Mouse (Mus musculus): ENCODE measurements around the gene Cnbd2. TPM values are rescaled to one million over a fixed set of nuclear protein-coding genes. Genes with fewer than 3 reads are reported as not detected.

Cnbd2 gene
- 3.6 and 4.5 TPM in 2 replicates for polyA plus RNA-seq (2014; fragmentation: Nextera tagmentation; extraction: Ambion mirVana)

DNA sequence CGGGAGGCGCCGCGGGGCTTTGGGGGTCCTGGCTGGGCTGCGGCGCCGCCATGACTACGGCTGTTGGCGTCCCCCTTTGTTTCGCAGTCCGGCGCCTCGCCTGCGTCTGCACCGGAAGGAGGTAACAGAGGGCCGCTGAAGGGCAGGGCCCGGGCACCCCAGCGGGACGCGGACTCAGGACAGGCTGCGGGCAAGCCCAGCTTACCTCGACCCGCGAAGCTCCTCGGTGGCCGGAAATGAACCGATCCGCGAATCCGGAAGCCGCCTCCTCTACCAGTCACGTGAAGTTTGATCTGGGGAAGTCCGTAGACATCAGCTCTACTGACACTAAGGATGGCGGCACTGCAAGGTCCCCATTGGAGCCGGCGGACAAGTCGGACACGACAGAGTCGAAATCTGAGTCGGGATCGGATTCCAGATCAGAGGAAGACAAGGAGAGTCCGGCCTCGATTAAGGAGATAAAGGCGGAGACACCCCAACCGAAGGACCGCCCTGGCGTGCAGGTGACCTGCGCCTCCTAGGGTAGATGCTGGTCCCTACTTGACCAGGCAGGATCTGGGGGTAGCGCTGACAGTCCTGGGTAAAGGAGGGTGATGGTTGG lies at the start of gene Cnbd2, which contains the start of gene Scand1:
TSS of gene Cnbd2 (plus strand) at position 3 of the 601 bp plus-strand sequence.
TSS of gene Scand1 (minus strand) at position 408 of the 601 bp plus-strand sequence.
- H3K4me3 ChIP-seq (ENCODE audit: low read depth, low read length), result peak within 1 kb of the TSS; percentile 90
- H3K9me3 ChIP-seq (ENCODE audit: control insufficient read depth, low read length), result no peaks in the 10 kb centered on the region
- WGBS, result 0% methylated on average over 49 of the region's 49 CpGs
- ATAC-seq (replicated peaks; ENCODE audit: low FRiP score) (peak; percentile 92), DNase-seq (ENCODE audit: low spot score) (peak; percentile 90)
- no peaks in the 10 kb centered on the region; the same call in 1 of the 2 replicates for H3K4me1 ChIP-seq (replicated peaks; ENCODE audit: control insufficient read depth, insufficient read depth, low read length)
- peak within 1 kb of the TSS; percentile 97 for H3K27ac ChIP-seq (ENCODE audit: low read depth, low read length)
- no peaks in the 10 kb centered on the region for H3K27me3 ChIP-seq (ENCODE audit: control insufficient read depth, insufficient read depth, low read length)
- H3K4me2 ChIP-seq (ENCODE audit: low read depth, low read length, severe bottlenecking), result peak within 1 kb of the TSS; percentile 85
- peak within 1 kb of the TSS; percentile 97 for H3K9ac ChIP-seq (ENCODE audit: low read length)
- no peaks in the 10 kb centered on the region for H3K36me3 ChIP-seq (ENCODE audit: control insufficient read depth, insufficient read depth, low read length)

DNA sequence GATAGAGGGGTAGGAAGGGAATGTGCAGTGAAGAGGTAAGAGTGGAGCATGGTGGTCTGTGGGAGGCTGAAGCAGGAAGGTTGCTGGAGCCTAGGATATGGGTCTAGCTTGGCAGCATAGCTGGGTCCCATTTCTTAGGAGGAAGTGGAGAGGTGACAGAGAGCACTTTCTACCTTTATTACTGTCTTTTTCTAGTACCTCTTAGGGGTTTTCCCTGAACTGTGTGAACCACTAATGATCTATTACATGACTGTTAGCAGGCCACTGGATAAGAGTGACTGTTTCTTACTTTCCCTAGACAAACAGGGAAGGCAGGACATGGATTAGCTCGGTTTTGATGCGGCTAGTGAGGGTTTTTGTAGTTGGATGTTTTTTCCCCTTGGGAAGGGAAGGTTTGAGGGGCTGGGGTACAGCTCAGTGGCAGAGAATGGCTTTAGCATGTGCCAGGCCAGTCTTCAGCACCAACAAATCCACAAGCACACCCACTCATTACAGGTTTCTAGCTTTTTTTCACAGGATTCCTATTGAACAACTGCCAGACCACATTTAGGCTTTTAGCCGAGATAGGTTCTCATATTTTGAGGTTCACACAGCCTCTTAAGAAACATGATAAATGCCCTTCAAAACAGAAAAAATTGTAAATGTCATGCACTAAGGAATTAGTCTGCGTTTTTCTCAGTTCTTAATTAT lies 48.8 kb upstream of the Cnbd2 start:
- Histone ChIP-seq H3K4me2 (ENCODE audit: low read depth, low read length, severe bottlenecking) (no peak overlapping the region), H3K9ac (ENCODE audit: low read length) (no peak overlapping the region), H3K36me3 (ENCODE audit: control insufficient read depth, insufficient read depth, low read length) (peaks cover 4% of the 10 kb centered on the region; the same call in 1 of the 2 replicates), H3K27ac (ENCODE audit: low read depth, low read length) (no peak overlapping the region), H3K9me3 (ENCODE audit: control insufficient read depth, low read length) (no peaks in the 10 kb centered on the region), H3K4me3 (ENCODE audit: low read depth, low read length) (no peak overlapping the region), H3K27me3 (ENCODE audit: control insufficient read depth, insufficient read depth, low read length) (no peaks in the 10 kb centered on the region), H3K4me1 (replicated peaks; ENCODE audit: control insufficient read depth, insufficient read depth, low read length) (no peaks in the 10 kb centered on the region)
- DNase-seq (ENCODE audit: low spot score) (no peak), ATAC-seq (replicated peaks; ENCODE audit: low FRiP score) (no peak)
- WGBS, result 86% methylated on average over 4 of the region's 4 CpGs

DNA sequence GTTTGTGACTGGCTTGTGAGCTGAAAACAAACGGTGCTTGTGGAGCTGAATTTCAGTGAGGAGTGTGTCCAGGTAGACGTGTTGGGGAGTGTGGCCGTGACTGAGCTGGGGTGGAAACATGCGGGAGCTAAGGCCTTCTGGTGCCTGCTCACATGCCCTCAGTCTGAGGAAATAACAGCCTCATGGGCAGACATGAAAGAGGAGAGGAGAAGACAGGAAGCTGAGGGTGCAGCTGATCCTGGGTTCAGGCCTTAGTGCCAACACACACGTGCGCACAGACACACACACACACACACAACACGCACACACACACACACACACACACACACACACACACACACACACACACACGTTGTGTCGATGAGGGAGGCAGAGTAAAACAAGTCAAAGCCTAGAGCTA lies 44.5 kb upstream of the Cnbd2 start:
- no peak overlapping the region for H3K9ac ChIP-seq (ENCODE audit: low read length)
- H3K27me3 ChIP-seq (ENCODE audit: control insufficient read depth, insufficient read depth, low read length), result no peaks in the 10 kb centered on the region
- no peak overlapping the region for H3K4me3 ChIP-seq (ENCODE audit: low read depth, low read length)
- no peak overlapping the region for H3K4me2 ChIP-seq (ENCODE audit: low read depth, low read length, severe bottlenecking)
- no peaks in the 10 kb centered on the region for H3K9me3 ChIP-seq (ENCODE audit: control insufficient read depth, low read length)
- DNase-seq (ENCODE audit: low spot score) (no peak), ATAC-seq (replicated peaks; ENCODE audit: low FRiP score) (no peak)
- no peak overlapping the region for H3K27ac ChIP-seq (ENCODE audit: low read depth, low read length)
- WGBS, result 92% methylated on average over 9 of the region's 9 CpGs
- no peaks in the 10 kb centered on the region; the same call in 1 of the 2 replicates for H3K36me3 ChIP-seq (ENCODE audit: control insufficient read depth, insufficient read depth, low read length)
- H3K4me1 ChIP-seq (replicated peaks; ENCODE audit: control insufficient read depth, insufficient read depth, low read length), result no peaks in the 10 kb centered on the region

- no peaks in the 10 kb centered on the region for H3K4me1 ChIP-seq (replicated peaks; ENCODE audit: control insufficient read depth, insufficient read depth, low read length)
- no peaks in the 10 kb centered on the region for H3K27me3 ChIP-seq (ENCODE audit: control insufficient read depth, insufficient read depth, low read length)
- no peak overlapping the region for H3K4me2 ChIP-seq (ENCODE audit: low read depth, low read length, severe bottlenecking)
- no peak overlapping the region for H3K9ac ChIP-seq (ENCODE audit: low read length)
- no peak for DNase-seq (ENCODE audit: low spot score)
- no peaks in the 10 kb centered on the region for H3K9me3 ChIP-seq (ENCODE audit: control insufficient read depth, low read length)
- no peak for ATAC-seq (replicated peaks; ENCODE audit: low FRiP score)
- no peak overlapping the region for H3K4me3 ChIP-seq (ENCODE audit: low read depth, low read length)
- H3K36me3 ChIP-seq (ENCODE audit: control insufficient read depth, insufficient read depth, low read length), result peaks cover 2% of the 10 kb centered on the region; the same call in 1 of the 2 replicates
- H3K27ac ChIP-seq (ENCODE audit: low read depth, low read length), result no peak overlapping the region
- 98% methylated on average over 6 of the region's 6 CpGs for WGBS
Measured at GRCm38 (mm10) chr2:156272553-156272952, 39.5 kb upstream of the Cnbd2 start.

DNA sequence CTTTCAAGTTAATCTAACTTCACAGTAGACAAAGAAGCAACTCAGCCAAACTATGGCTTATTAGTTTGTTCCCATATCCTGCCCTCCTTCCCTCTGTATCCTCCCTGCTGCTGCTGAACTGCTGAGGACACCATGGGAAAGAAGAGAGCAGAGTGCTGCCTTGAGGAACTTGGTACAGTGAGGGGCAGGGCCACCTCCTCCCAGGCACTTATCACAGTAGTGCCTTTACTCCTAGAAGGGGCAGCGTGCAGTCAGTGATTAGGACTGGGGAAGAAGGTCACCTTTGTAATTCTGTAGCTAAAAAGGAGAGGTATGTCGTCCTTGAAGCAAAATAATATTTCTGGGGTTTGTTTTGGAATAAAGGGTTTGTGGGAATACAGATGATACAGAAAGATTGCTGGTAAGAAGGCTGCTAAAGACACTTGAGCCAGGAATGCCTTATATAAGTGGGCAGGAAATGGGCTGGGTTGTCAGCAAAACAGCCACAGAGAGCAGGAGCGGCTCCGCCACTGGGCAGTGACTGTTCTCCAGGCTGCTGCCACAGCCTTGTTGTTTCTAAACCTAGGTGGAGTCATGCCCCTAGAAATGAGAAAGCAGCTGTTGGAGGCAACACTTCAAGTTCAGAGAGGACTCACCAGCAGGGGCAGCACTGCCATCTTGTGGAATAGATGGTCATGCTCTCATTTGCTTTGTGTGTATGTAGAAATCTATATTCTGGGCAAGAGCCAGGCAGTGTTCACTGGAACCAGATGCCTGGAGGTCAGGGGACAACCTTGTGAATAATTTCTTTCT lies 33.7 kb upstream of the Cnbd2 start:
- H3K36me3 ChIP-seq (ENCODE audit: control insufficient read depth, insufficient read depth, low read length), result peaks cover 2% of the 10 kb centered on the region; the same call in 1 of the 2 replicates
- no peak overlapping the region for H3K4me3 ChIP-seq (ENCODE audit: low read depth, low read length)
- H3K9me3 ChIP-seq (ENCODE audit: control insufficient read depth, low read length), result no peaks in the 10 kb centered on the region
- no peak for ATAC-seq (replicated peaks; ENCODE audit: low FRiP score)
- no peak overlapping the region for H3K4me2 ChIP-seq (ENCODE audit: low read depth, low read length, severe bottlenecking)
- no peak overlapping the region for H3K9ac ChIP-seq (ENCODE audit: low read length)
- no peaks in the 10 kb centered on the region for H3K27me3 ChIP-seq (ENCODE audit: control insufficient read depth, insufficient read depth, low read length)
- H3K4me1 ChIP-seq (replicated peaks; ENCODE audit: control insufficient read depth, insufficient read depth, low read length), result no peaks in the 10 kb centered on the region
- peak; percentile 81 for DNase-seq (ENCODE audit: low spot score)
- 80% methylated on average over 4 of the region's 4 CpGs for WGBS
- H3K27ac ChIP-seq (ENCODE audit: low read depth, low read length), result no peak overlapping the region

GRCm38 (mm10) chr2:156281227-156281626 lies 30.9 kb upstream of the Cnbd2 start:
- 89% methylated on average over 4 of the region's 4 CpGs for WGBS
- H3K9me3 ChIP-seq (ENCODE audit: control insufficient read depth, low read length), result no peaks in the 10 kb centered on the region

GRCm38 (mm10) chr2:156285161-156285560 lies 26.9 kb upstream of the Cnbd2 start:
- Histone ChIP-seq H3K27me3 (ENCODE audit: control insufficient read depth, insufficient read depth, low read length) (no peaks in the 10 kb centered on the region), H3K4me2 (ENCODE audit: low read depth, low read length, severe bottlenecking) (no peak overlapping the region), H3K27ac (ENCODE audit: low read depth, low read length) (no peak overlapping the region), H3K36me3 (ENCODE audit: control insufficient read depth, insufficient read depth, low read length) (no peaks in the 10 kb centered on the region; the same call in 1 of the 2 replicates), H3K9me3 (ENCODE audit: control insufficient read depth, low read length) (no peaks in the 10 kb centered on the region), H3K4me1 (replicated peaks; ENCODE audit: control insufficient read depth, insufficient read depth, low read length) (no peaks in the 10 kb centered on the region), H3K9ac (ENCODE audit: low read length) (no peak overlapping the region), H3K4me3 (ENCODE audit: low read depth, low read length) (no peak overlapping the region)
- WGBS, result 85% methylated on average over 2 of the region's 2 CpGs
- DNase-seq (ENCODE audit: low spot score) (no peak), ATAC-seq (replicated peaks; ENCODE audit: low FRiP score) (no peak)

More at GRCm38 (mm10) chr2:156281227-156281626, 30.9 kb upstream of the Cnbd2 start:
- Histone ChIP-seq H3K4me1 (replicated peaks; ENCODE audit: control insufficient read depth, insufficient read depth, low read length) (no peaks in the 10 kb centered on the region), H3K4me3 (ENCODE audit: low read depth, low read length) (no peak overlapping the region), H3K27me3 (ENCODE audit: control insufficient read depth, insufficient read depth, low read length) (no peaks in the 10 kb centered on the region), H3K27ac (ENCODE audit: low read depth, low read length) (no peak overlapping the region), H3K9ac (ENCODE audit: low read length) (no peak overlapping the region), H3K36me3 (ENCODE audit: control insufficient read depth, insufficient read depth, low read length) (no peaks in the 10 kb centered on the region; the same call in 1 of the 2 replicates), H3K4me2 (ENCODE audit: low read depth, low read length, severe bottlenecking) (no peak overlapping the region)
- no peak for DNase-seq (ENCODE audit: low spot score)
- no peak for ATAC-seq (replicated peaks; ENCODE audit: low FRiP score)

- no peak overlapping the region for H3K4me2 ChIP-seq (ENCODE audit: low read depth, low read length, severe bottlenecking)
- no peak overlapping the region for H3K4me3 ChIP-seq (ENCODE audit: low read depth, low read length)
- no peak overlapping the region for H3K27ac ChIP-seq (ENCODE audit: low read depth, low read length)
- no peaks in the 10 kb centered on the region for H3K4me1 ChIP-seq (replicated peaks; ENCODE audit: control insufficient read depth, insufficient read depth, low read length)
- no peak overlapping the region for H3K9ac ChIP-seq (ENCODE audit: low read length)
- H3K27me3 ChIP-seq (ENCODE audit: control insufficient read depth, insufficient read depth, low read length), result no peaks in the 10 kb centered on the region
- no peaks in the 10 kb centered on the region for H3K9me3 ChIP-seq (ENCODE audit: control insufficient read depth, low read length)
- ATAC-seq (replicated peaks; ENCODE audit: low FRiP score), result no peak
- H3K36me3 ChIP-seq (ENCODE audit: control insufficient read depth, insufficient read depth, low read length), result no peaks in the 10 kb centered on the region; the same call in 1 of the 2 replicates
- 93% methylated on average over 4 of the region's 4 CpGs for WGBS
- DNase-seq (ENCODE audit: low spot score), result no peak
Measured at GRCm38 (mm10) chr2:156286733-156287132, 25.4 kb upstream of the Cnbd2 start.
